Mouse (Mus musculus) lung, postnatal 0 days (tissue): ENCODE results near the gene Ttc6.

Source experiments
- CTCF ChIP-seq: IDR thresholded peaks from 2 replicates; pipeline ENCODE4 v1.5.1; 2016; ENCODE audit warnings: antibody characterized with exemption, mild to moderate bottlenecking
- EP300 ChIP-seq: IDR thresholded peaks from 2 replicates; pipeline ENCODE4 v1.6.1; 2016; ENCODE audit warnings: antibody characterized with exemption, mild to moderate bottlenecking, control low read depth

- no peak for TF ChIP-seq CTCF
- no peak for TF ChIP-seq EP300
Observed at GRCm38 (mm10) chr12:57764720-57765119, 200.8 kb downstream of the Ttc6 start.
